Mouse (Mus musculus): ENCODE data around the gene Treml2. TPM values are rescaled to one million over a fixed set of nuclear protein-coding genes. Genes with fewer than 3 reads are reported as not detected.
A peak's percentile ranks its signal among the peaks of the same experiment; 100 is the strongest.

The Treml2 gene
- polyA plus RNA-seq, 1 experiment from 2014 or later, result 0.27 TPM

DNA sequence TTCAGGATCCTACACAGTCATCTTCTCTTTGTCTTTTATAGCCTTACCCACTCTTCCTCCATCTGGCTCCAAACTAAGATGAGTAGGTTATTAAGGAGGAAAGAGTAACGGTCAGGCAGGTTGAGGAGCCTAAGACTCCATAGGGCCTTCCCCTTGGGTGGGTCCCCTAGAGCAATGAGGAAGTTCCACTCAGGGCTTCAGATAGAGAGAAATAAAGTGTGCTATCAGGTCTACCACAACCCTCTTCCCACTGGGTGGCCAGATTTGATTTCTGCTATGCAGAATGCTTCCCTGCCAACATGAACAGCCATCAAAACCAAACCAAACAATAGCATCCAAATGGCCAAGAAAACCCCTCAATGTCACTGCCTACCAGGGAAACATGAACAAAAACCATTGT lies 31.7 kb upstream of the Treml2 start:
- Histone ChIP-seq H3K4me2 (ENCODE audit: low read depth, low read length) (no peak overlapping the region), H3K9ac (ENCODE audit: low read depth, low read length) (no peak overlapping the region), H3K4me1 (ENCODE audit: control insufficient read depth, insufficient read depth, low read length) (peaks cover 16% of the 10 kb centered on the region), H3K4me3 (ENCODE audit: low read length) (no peak overlapping the region), H3K9me3 (ENCODE audit: control insufficient read depth, low read length) (no peaks in the 10 kb centered on the region), H3K36me3 (ENCODE audit: control insufficient read depth, insufficient read depth, low read length) (no peaks in the 10 kb centered on the region), H3K27ac (ENCODE audit: low read length) (no peak overlapping the region), H3K27me3 (replicated peaks; ENCODE audit: control insufficient read depth, insufficient read depth, low read length) (no peaks in the 10 kb centered on the region)
- WGBS, result 55% methylated on average over 1 of the region's 1 CpGs
- peak; percentile 56; the same call in 1 of the 2 replicates for ATAC-seq

DNA sequence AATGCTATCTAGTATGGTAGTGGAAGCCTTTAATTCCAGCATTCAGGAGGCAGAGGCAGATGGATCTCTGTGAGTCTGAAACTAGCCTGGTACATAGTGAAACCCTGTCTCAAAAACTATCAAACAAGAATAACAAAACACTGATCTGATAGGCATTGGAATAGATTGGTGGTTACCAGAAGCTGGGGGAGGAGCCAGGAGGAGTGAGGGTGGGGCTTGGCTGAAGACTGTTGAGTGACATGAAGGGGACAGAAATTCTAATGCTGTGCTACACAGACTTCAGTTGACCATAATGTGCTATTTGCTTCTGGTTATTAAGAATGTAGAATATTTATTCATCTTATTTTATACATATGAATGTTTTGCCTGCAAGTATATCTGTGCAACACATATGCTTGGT lies 31.0 kb upstream of the Treml2 start:
- Histone ChIP-seq H3K27ac (ENCODE audit: low read length) (no peak overlapping the region), H3K9me3 (ENCODE audit: control insufficient read depth, low read length) (no peaks in the 10 kb centered on the region), H3K4me1 (ENCODE audit: control insufficient read depth, insufficient read depth, low read length) (peaks cover 17% of the 10 kb centered on the region), H3K9ac (ENCODE audit: low read depth, low read length) (no peak overlapping the region), H3K4me2 (ENCODE audit: low read depth, low read length) (no peak overlapping the region), H3K27me3 (replicated peaks; ENCODE audit: control insufficient read depth, insufficient read depth, low read length) (no peaks in the 10 kb centered on the region), H3K36me3 (ENCODE audit: control insufficient read depth, insufficient read depth, low read length) (no peaks in the 10 kb centered on the region), H3K4me3 (ENCODE audit: low read length) (no peak overlapping the region)
- ATAC-seq, result no peak

DNA sequence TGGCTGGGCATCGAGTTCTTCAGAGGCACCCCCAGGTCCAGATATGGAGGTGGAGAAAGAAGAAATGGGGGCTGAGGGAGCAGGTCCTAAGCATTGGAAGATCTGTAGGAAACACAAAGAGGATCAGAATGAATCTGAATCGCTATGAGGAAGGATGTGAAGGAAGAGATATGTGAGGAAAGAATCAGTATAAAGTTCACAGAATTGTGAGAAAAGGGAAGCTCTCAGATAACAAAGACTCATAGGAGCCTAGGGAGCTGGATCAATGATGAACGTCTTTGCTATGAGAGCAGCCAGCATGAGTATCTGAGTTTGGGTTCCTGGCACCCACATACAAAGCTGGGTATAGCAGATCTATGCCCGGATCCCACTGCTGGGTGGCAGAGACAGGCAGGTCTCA lies 29.5 kb upstream of the Treml2 start:
- Histone ChIP-seq H3K4me1 (ENCODE audit: control insufficient read depth, insufficient read depth, low read length) (peaks cover 17% of the 10 kb centered on the region), H3K9me3 (ENCODE audit: control insufficient read depth, low read length) (no peaks in the 10 kb centered on the region), H3K9ac (ENCODE audit: low read depth, low read length) (no peak overlapping the region), H3K36me3 (ENCODE audit: control insufficient read depth, insufficient read depth, low read length) (no peaks in the 10 kb centered on the region), H3K4me3 (ENCODE audit: low read length) (no peak overlapping the region), H3K27me3 (replicated peaks; ENCODE audit: control insufficient read depth, insufficient read depth, low read length) (no peaks in the 10 kb centered on the region), H3K27ac (ENCODE audit: low read length) (no peak overlapping the region), H3K4me2 (ENCODE audit: low read depth, low read length) (no peak overlapping the region)
- ATAC-seq, result no peak
- 70% methylated on average over 4 of the region's 4 CpGs for WGBS

DNA sequence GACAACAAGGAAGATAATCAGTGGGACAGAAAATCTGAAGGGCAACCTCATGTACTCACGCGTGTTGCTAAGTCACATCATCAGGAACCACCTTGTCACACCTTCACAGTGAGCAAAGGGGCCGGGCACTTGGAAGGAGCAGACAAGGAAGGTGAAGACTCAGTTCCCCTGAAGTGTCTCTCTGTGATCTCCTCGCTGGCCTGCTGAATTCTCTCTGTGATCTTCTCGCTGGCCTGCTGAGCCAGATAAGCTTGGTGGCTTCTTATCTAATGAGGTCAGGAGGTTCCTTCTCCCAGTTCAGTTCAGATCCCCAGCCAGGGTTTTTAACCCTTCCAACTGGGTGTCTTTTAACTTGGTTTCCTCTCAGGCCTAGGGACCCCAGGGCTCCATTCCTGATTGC lies 27.1 kb upstream of the Treml2 start:
- Histone ChIP-seq H3K9me3 (ENCODE audit: control insufficient read depth, low read length) (no peaks in the 10 kb centered on the region), H3K27ac (ENCODE audit: low read length) (peak overlapping the region; percentile 85), H3K4me1 (ENCODE audit: control insufficient read depth, insufficient read depth, low read length) (peaks cover 6% of the 10 kb centered on the region; the same call in 1 of the 2 replicates), H3K27me3 (replicated peaks; ENCODE audit: control insufficient read depth, insufficient read depth, low read length) (no peaks in the 10 kb centered on the region), H3K9ac (ENCODE audit: low read depth, low read length) (0 out of 2 replicates have a peak overlapping the region, but pooled peaks have one; percentile 37), H3K36me3 (ENCODE audit: control insufficient read depth, insufficient read depth, low read length) (no peaks in the 10 kb centered on the region), H3K4me3 (ENCODE audit: low read length) (peak overlapping the region; percentile 18), H3K4me2 (ENCODE audit: low read depth, low read length) (peak overlapping the region; percentile 42)
- 58% methylated on average over 5 of the region's 5 CpGs for WGBS
- ATAC-seq, result peak; percentile 78

DNA sequence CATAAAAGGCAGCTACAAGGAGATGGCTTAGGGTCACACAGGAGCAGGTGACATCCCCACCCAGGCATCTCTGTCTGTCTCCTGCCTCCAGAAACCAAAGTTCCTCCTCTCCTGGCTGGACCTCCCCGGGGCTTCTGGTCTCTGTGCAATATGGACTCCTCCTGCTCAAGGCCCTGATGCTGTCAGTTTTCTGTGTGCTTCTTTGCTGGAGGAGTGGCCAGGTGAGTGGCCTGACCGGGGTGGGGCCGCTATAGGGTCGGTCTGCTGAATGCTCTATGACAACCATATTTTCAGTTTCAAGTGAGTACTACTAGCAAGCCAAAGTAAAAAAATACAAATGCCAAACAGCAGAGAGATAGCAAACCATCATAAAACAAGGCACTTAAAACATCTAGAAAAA lies 26.7 kb upstream of the Treml2 start:
- H3K4me1 ChIP-seq (ENCODE audit: control insufficient read depth, insufficient read depth, low read length), result peaks cover 3% of the 10 kb centered on the region; the same call in 1 of the 2 replicates
- H3K27me3 ChIP-seq (replicated peaks; ENCODE audit: control insufficient read depth, insufficient read depth, low read length), result no peaks in the 10 kb centered on the region
- WGBS, result 55% methylated on average over 4 of the region's 4 CpGs
- no peaks in the 10 kb centered on the region for H3K9me3 ChIP-seq (ENCODE audit: control insufficient read depth, low read length)
- peak overlapping the region; percentile 18 for H3K4me3 ChIP-seq (ENCODE audit: low read length)
- H3K9ac ChIP-seq (ENCODE audit: low read depth, low read length), result 0 out of 2 replicates have a peak overlapping the region, but pooled peaks have one; percentile 37
- peak; percentile 77 for ATAC-seq
- no peaks in the 10 kb centered on the region for H3K36me3 ChIP-seq (ENCODE audit: control insufficient read depth, insufficient read depth, low read length)
- H3K27ac ChIP-seq (ENCODE audit: low read length), result peak overlapping the region; percentile 85
- H3K4me2 ChIP-seq (ENCODE audit: low read depth, low read length), result peak overlapping the region; percentile 42

DNA sequence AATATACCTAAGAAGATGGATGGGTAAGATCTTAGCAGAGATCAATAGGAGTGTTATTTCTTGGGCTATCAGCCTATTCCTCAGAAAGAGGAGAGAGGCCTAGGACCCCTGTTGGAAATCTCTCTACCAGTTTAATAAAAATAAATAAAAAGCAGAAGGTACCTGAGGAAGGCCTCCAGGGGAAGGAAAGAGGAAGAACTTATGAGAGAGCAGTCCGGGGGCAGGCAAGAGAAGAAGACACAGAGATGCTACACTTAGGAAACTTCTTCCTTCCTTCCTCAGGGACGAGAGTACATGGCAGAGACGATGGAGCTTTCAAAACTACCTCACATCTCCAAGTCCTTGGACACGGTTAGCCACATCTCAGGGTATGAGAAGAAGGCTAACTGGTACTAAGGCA lies 25.2 kb upstream of the Treml2 start:
- WGBS, result 90% methylated on average over 4 of the region's 4 CpGs
- Histone ChIP-seq H3K27ac (ENCODE audit: low read length) (no peak overlapping the region), H3K4me1 (ENCODE audit: control insufficient read depth, insufficient read depth, low read length) (peaks cover 3% of the 10 kb centered on the region; the same call in 1 of the 2 replicates), H3K36me3 (ENCODE audit: control insufficient read depth, insufficient read depth, low read length) (no peaks in the 10 kb centered on the region), H3K4me2 (ENCODE audit: low read depth, low read length) (no peak overlapping the region), H3K27me3 (replicated peaks; ENCODE audit: control insufficient read depth, insufficient read depth, low read length) (no peaks in the 10 kb centered on the region), H3K4me3 (ENCODE audit: low read length) (no peak overlapping the region), H3K9ac (ENCODE audit: low read depth, low read length) (no peak overlapping the region), H3K9me3 (ENCODE audit: control insufficient read depth, low read length) (no peaks in the 10 kb centered on the region)
- ATAC-seq, result no peak

DNA sequence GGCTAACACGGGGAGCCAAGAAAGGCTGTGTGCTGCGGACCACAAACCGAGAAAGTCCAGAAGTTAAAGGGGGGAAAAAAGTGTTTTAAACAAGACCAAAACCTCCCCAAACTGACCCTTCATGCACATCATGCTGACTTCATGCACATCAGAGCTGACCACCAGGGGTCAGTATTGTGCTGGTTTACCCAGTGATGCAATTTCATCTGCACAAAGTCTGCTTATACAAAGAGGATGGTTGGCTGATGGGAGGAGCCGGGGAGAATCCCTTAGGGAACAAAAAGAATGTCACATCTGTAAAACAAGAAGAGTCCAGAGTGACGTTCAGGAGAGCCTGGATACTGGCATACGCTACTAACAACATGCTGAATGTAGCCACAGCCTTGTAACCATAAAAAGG lies 24.4 kb upstream of the Treml2 start:
- ATAC-seq, result peak; percentile 37; the same call in 1 of the 2 replicates
- Histone ChIP-seq H3K27me3 (replicated peaks; ENCODE audit: control insufficient read depth, insufficient read depth, low read length) (no peaks in the 10 kb centered on the region), H3K4me2 (ENCODE audit: low read depth, low read length) (no peak overlapping the region), H3K4me1 (ENCODE audit: control insufficient read depth, insufficient read depth, low read length) (peaks cover 3% of the 10 kb centered on the region; the same call in 1 of the 2 replicates), H3K9me3 (ENCODE audit: control insufficient read depth, low read length) (no peaks in the 10 kb centered on the region), H3K9ac (ENCODE audit: low read depth, low read length) (no peak overlapping the region), H3K36me3 (ENCODE audit: control insufficient read depth, insufficient read depth, low read length) (no peaks in the 10 kb centered on the region), H3K27ac (ENCODE audit: low read length) (no peak overlapping the region), H3K4me3 (ENCODE audit: low read length) (no peak overlapping the region)
- 39% methylated on average over 6 of the region's 6 CpGs for WGBS

DNA sequence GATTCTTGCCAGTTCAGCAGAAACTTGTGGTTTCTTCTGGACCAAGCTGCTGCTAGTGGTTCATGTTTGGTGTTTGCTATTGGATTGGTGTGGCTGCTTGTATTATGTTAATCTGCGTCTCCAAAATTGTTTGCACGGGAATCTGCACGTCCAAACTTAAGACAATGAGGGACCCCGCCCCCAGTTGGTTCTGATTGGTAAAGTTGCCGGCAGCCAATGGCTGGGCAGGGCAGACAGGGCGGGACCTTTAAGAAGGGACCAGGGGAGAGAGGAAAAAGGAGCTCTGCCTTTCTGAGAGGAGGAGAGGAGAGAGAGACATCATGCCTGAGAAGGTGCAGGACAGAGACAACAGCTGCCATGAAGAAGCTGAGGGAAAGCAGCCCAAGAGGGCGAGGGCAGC lies 23.6 kb upstream of the Treml2 start:
- no peak for ATAC-seq
- Histone ChIP-seq H3K4me3 (ENCODE audit: low read length) (no peak overlapping the region), H3K9me3 (ENCODE audit: control insufficient read depth, low read length) (no peaks in the 10 kb centered on the region), H3K27me3 (replicated peaks; ENCODE audit: control insufficient read depth, insufficient read depth, low read length) (no peaks in the 10 kb centered on the region), H3K36me3 (ENCODE audit: control insufficient read depth, insufficient read depth, low read length) (no peaks in the 10 kb centered on the region), H3K4me1 (ENCODE audit: control insufficient read depth, insufficient read depth, low read length) (peaks cover 3% of the 10 kb centered on the region; the same call in 1 of the 2 replicates), H3K4me2 (ENCODE audit: low read depth, low read length) (no peak overlapping the region), H3K9ac (ENCODE audit: low read depth, low read length) (no peak overlapping the region), H3K27ac (ENCODE audit: low read length) (no peak overlapping the region)
- 52% methylated on average over 7 of the region's 7 CpGs for WGBS

DNA sequence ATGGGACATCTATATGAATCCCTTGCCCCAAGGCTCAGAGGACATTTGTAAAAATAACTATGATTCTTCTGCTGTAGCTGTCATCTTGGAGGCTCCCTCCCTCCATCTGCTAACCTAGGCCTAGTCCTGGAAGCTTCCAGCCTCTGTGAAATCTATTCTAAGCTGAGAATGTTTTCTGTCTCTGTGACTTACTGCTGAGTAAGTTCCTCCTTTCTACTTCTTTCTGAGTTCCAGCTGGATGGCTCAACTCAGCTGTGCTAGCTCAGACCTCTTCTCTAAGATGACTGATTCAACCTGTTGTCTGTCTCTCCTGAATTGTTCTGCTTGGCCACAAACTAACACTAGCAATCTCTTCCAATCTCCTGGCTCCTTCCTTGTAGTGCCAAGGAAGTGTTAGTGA lies 20.9 kb upstream of the Treml2 start:
- no peak overlapping the region for H3K27ac ChIP-seq (ENCODE audit: low read length)
- H3K4me3 ChIP-seq (ENCODE audit: low read length), result no peak overlapping the region
- no peak overlapping the region for H3K9ac ChIP-seq (ENCODE audit: low read depth, low read length)

DNA sequence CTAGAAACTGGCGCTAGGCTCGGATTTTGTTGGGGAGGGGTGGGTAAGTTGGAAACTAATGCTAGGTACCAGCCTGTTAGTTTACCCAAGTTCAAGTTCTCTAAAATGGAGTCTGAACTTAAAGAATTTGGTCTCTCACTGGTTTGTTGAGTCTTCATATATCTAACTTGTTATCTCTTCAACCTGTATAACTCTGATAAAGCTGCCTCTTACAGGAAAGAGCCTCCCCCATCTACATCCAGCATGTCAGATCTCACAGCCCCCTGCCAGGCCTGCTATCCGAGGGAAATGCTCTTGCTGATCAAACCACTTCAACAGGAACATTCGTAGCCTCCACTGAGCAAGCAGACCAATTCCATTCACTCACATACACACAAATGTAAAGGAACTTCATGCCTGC lies 20.3 kb upstream of the Treml2 start:
- ATAC-seq, result no peak
- no peak overlapping the region for H3K9ac ChIP-seq (ENCODE audit: low read depth, low read length)
- no peak overlapping the region for H3K4me3 ChIP-seq (ENCODE audit: low read length)
- 90% methylated on average over 4 of the region's 4 CpGs for WGBS
- no peaks in the 10 kb centered on the region for H3K27me3 ChIP-seq (replicated peaks; ENCODE audit: control insufficient read depth, insufficient read depth, low read length)
- no peaks in the 10 kb centered on the region for H3K36me3 ChIP-seq (ENCODE audit: control insufficient read depth, insufficient read depth, low read length)
- H3K4me1 ChIP-seq (ENCODE audit: control insufficient read depth, insufficient read depth, low read length), result peaks cover 7% of the 10 kb centered on the region; the same call in 1 of the 2 replicates
- no peaks in the 10 kb centered on the region for H3K9me3 ChIP-seq (ENCODE audit: control insufficient read depth, low read length)
- no peak overlapping the region for H3K27ac ChIP-seq (ENCODE audit: low read length)
- H3K4me2 ChIP-seq (ENCODE audit: low read depth, low read length), result no peak overlapping the region

More for the DNA sequence above, 20.9 kb upstream of the Treml2 start:
- no peak for ATAC-seq
- Histone ChIP-seq H3K36me3 (ENCODE audit: control insufficient read depth, insufficient read depth, low read length) (no peaks in the 10 kb centered on the region), H3K4me2 (ENCODE audit: low read depth, low read length) (no peak overlapping the region), H3K4me1 (ENCODE audit: control insufficient read depth, insufficient read depth, low read length) (peaks cover 7% of the 10 kb centered on the region; the same call in 1 of the 2 replicates), H3K27me3 (replicated peaks; ENCODE audit: control insufficient read depth, insufficient read depth, low read length) (no peaks in the 10 kb centered on the region), H3K9me3 (ENCODE audit: control insufficient read depth, low read length) (no peaks in the 10 kb centered on the region)
